Mouse (Mus musculus) heart, adult 2 months (tissue): ENCODE measurements around the gene Zfp710. TPM values are rescaled to one million over a fixed set of nuclear protein-coding genes. Genes with fewer than 3 reads are reported as not detected.
A peak's percentile ranks its signal among the peaks of the same experiment; 100 is the strongest.

ENCODE experiments used
- DNase-seq, 2 experiments: peaks; one replicate each; pipeline ENCODE4 v3.0.0; 2021
- H3K27ac ChIP-seq: fragments of 200-600 bp; 2 replicates; pipeline ENCODE4 v1.8.1; 2022
- H3K27me3 ChIP-seq: fragments of 200-500 bp; 2 replicates; pipeline ENCODE4 v1.6.1; 2012; ENCODE audit warnings: mild to moderate bottlenecking, low read length, inconsistent platforms, mixed read lengths; ENCODE audit not compliant: control insufficient read depth, insufficient read depth
- H3K36me3 ChIP-seq: fragments of 200-500 bp; 2 replicates; pipeline ENCODE4 v1.6.1; 2012; ENCODE audit warnings: low read length, inconsistent platforms; ENCODE audit not compliant: control insufficient read depth, insufficient read depth
- H3K4me1 ChIP-seq: fragments of 200-500 bp; 2 replicates; pipeline ENCODE4 v1.6.1; 2011; ENCODE audit warnings: low read length; ENCODE audit not compliant: control insufficient read depth, insufficient read depth
- H3K4me3 ChIP-seq: fragments of 200-600 bp; 2 replicates; pipeline ENCODE4 v1.8.1; 2022
- H3K79me2 ChIP-seq: fragments of 200-500 bp; replicated peaks from 2 replicates; pipeline ENCODE4 v1.6.1; 2012; ENCODE audit warnings: mild to moderate bottlenecking, inconsistent platforms, low read length, moderate library complexity, mixed read lengths; ENCODE audit not compliant: control insufficient read depth, insufficient read depth
- H3K9ac ChIP-seq: fragments of 200-500 bp; 2 replicates; pipeline ENCODE4 v1.6.1; 2012; ENCODE audit warnings: low read depth, mild to moderate bottlenecking, control low read depth, inconsistent platforms, low read length, mixed read lengths
- CTCF ChIP-seq: fragments of 200-600 bp; IDR thresholded peaks from 2 replicates; pipeline ENCODE4 v1.8.1; 2022; ENCODE audit warnings: antibody characterized with exemption, mild to moderate bottlenecking, moderate library complexity
- EP300 ChIP-seq: fragments of 200-500 bp; IDR thresholded peaks from 2 replicates; pipeline ENCODE4 v1.6.1; 2011; ENCODE audit warnings: low read depth, low read length, control low read depth; ENCODE audit not compliant: insufficient read depth
- POLR2A ChIP-seq: fragments of 200-500 bp; IDR thresholded peaks from 2 replicates; pipeline ENCODE4 v1.6.1; 2011; ENCODE audit warnings: mild to moderate bottlenecking, low read depth, low read length, control low read depth; ENCODE audit not compliant: insufficient read depth
- WGBS: fragments of 180-500 bp; shearing (Covaris S2); methylation state at CpG from one replicate; pipeline ENCODE4 v1.1.7; 2018; 5-methylcytosine and 5-hydroxymethylcytosine counted together
- intact Hi-C: fragments of 180-260 bp; cut with DNase I; formaldehyde crosslinking; loops from one replicate; pipeline ENCODE4 v1.15.1; 2025
- polyA plus RNA-seq: library from polyadenylated mRNA; depleted of rRNA; stranded (reverse); fragments of >200 nt; gene quantifications from 2 replicates; pipeline ENCODE4 v1.2.3, GENCODE M21; 2012
- total RNA-seq, 2 experiments: library from RNA; stranded (reverse); gene quantifications; 2 replicates each; pipeline ENCODE4 v1.2.3; 2021

The Zfp710 gene
- total and polyA plus RNA-seq, 3 experiments = 26.9 to 33.4 (median 32.2) TPM

GRCm38 (mm10) chr7:80115224-80115590 lies 90.6 kb downstream of the Zfp710 start, which contains the start of gene Idh2:
Idh2 (minus strand) TSS chr7:80115392.
- TF ChIP-seq POLR2A (peak; percentile 73), EP300 (no peak), CTCF (peak; percentile 13; the same call in 1 of the 2 replicates)
- intact Hi-C loops = loop anchor here (2.0 kb wide), 1 partner anchor 16 kb away; no protein-coding TSS in a partner anchor
- WGBS = under 1% methylated on average over 29 of the region's 29 CpGs
- DNase-seq = peak; percentile 97
- Histone ChIP-seq H3K4me1 (peaks cover 14% of the 10 kb centered on the region), H3K4me3 (peak within 1 kb of the TSS; percentile 76), H3K27ac (peak within 1 kb of the TSS; percentile 99), H3K9ac (peak within 1 kb of the TSS; percentile 97), H3K36me3 (peaks cover 11% of the 10 kb centered on the region), H3K79me2 (no peaks in the 10 kb centered on the region), H3K27me3 (no peaks in the 10 kb centered on the region)

GRCm38 (mm10) chr7:80116158-80116557 lies 91.5 kb downstream of the Zfp710 start:
- no peaks in the 10 kb centered on the region for H3K79me2 ChIP-seq
- H3K4me3 ChIP-seq = no peak overlapping the region
- intact Hi-C loops = no loop called here
- TF ChIP-seq EP300 = no peak
- TF ChIP-seq POLR2A = 0 out of 2 replicates have a peak, but pooled peaks have one; percentile 29
- peaks cover 11% of the 10 kb centered on the region for H3K36me3 ChIP-seq
- 62% methylated on average over 2 of the region's 2 CpGs for WGBS
- peak overlapping the region; percentile 57 for H3K27ac ChIP-seq
- H3K27me3 ChIP-seq = no peaks in the 10 kb centered on the region
- DNase-seq = peak in 1 of 2 experiments; percentile 53
- no peak overlapping the region for H3K9ac ChIP-seq
- H3K4me1 ChIP-seq = peaks cover 14% of the 10 kb centered on the region

GRCm38 (mm10) chr7:80119198-80119597 lies 94.6 kb downstream of the Zfp710 start:
- H3K9ac ChIP-seq = peak overlapping the region; percentile 18; the same call in 1 of the 2 replicates
- peak overlapping the region; percentile 82 for H3K27ac ChIP-seq
- TF ChIP-seq CTCF (no peak), EP300 (peak; percentile 87; the same call in 1 of the 2 replicates), POLR2A (peak; percentile 60)
- peaks cover 6% of the 10 kb centered on the region for H3K4me1 ChIP-seq
- no peaks in the 10 kb centered on the region for H3K36me3 ChIP-seq
- 27% methylated on average over 4 of the region's 4 CpGs for WGBS
- intact Hi-C loops = no loop called here
- H3K4me3 ChIP-seq = no peak overlapping the region
- DNase-seq = peak in 1 of 2 experiments; percentile 69
- H3K79me2 ChIP-seq = no peaks in the 10 kb centered on the region
- H3K27me3 ChIP-seq = no peaks in the 10 kb centered on the region

- H3K4me3 ChIP-seq = no peak overlapping the region
- H3K9ac ChIP-seq = no peak overlapping the region
- 41% methylated on average over 5 of the region's 5 CpGs for WGBS
- peak overlapping the region; percentile 78 for H3K27ac ChIP-seq
- no peaks in the 10 kb centered on the region for H3K79me2 ChIP-seq
- peak; percentile 86 for TF ChIP-seq EP300
- TF ChIP-seq CTCF = no peak
- intact Hi-C loops = no loop called here
- no peaks in the 10 kb centered on the region for H3K27me3 ChIP-seq
- H3K4me1 ChIP-seq = peaks cover 4% of the 10 kb centered on the region; the same call in 1 of the 2 replicates
- H3K36me3 ChIP-seq = no peaks in the 10 kb centered on the region
- peak in 1 of 2 experiments; percentile 59 for DNase-seq
These were observed 96.5 kb downstream of the Zfp710 start for GRCm38 (mm10) chr7:80121083-80121482.

GRCm38 (mm10) chr7:80123115-80123514 lies 98.5 kb downstream of the Zfp710 start:
- intact Hi-C loops = no loop called here

GRCm38 (mm10) chr7:80123672-80124071 lies 99.1 kb downstream of the Zfp710 start:
- Histone ChIP-seq H3K4me3 (no peak overlapping the region), H3K27me3 (no peaks in the 10 kb centered on the region), H3K9ac (no peak overlapping the region), H3K36me3 (no peaks in the 10 kb centered on the region), H3K27ac (no peak overlapping the region), H3K79me2 (no peaks in the 10 kb centered on the region), H3K4me1 (peaks cover 4% of the 10 kb centered on the region; the same call in 1 of the 2 replicates)
- TF ChIP-seq CTCF (no peak), POLR2A (no peak), EP300 (no peak)
- no peak for DNase-seq
- intact Hi-C loops = no loop called here
- 84% methylated on average over 2 of the region's 2 CpGs for WGBS

More at GRCm38 (mm10) chr7:80123115-80123514, 98.5 kb downstream of the Zfp710 start:
- H3K27me3 ChIP-seq = no peaks in the 10 kb centered on the region
- no peak overlapping the region for H3K4me3 ChIP-seq
- no peak for TF ChIP-seq CTCF
- no peak for TF ChIP-seq POLR2A
- TF ChIP-seq EP300 = no peak
- WGBS = 35% methylated on average over 4 of the region's 4 CpGs
- no peaks in the 10 kb centered on the region for H3K79me2 ChIP-seq
- H3K27ac ChIP-seq = no peak overlapping the region
- H3K9ac ChIP-seq = no peak overlapping the region
- H3K36me3 ChIP-seq = no peaks in the 10 kb centered on the region
- peaks cover 4% of the 10 kb centered on the region; the same call in 1 of the 2 replicates for H3K4me1 ChIP-seq
- DNase-seq = peak in 1 of 2 experiments; percentile 55
